Mouse (Mus musculus): ENCODE measurements around the gene Snx21.

Gene Snx21

GRCm38 (mm10) chr2:164771123-164771522 is 14.5 kb upstream of the Snx21 start:
- no peak for DNase-seq

- DNase-seq, result no peak
Measured at GRCm38 (mm10) chr2:164773229-164773988, 12.2 kb upstream of the Snx21 start.

GRCm38 (mm10) chr2:164773989-164774364 is 11.6 kb upstream of the Snx21 start:
- no peak for DNase-seq

- DNase-seq, result no peak
Measured at GRCm38 (mm10) chr2:164776130-164776529, 9.5 kb upstream of the Snx21 start.

- no peak for DNase-seq
Measured at GRCm38 (mm10) chr2:164776801-164777200, 8.8 kb upstream of the Snx21 start.

- no peak for DNase-seq
Measured at GRCm38 (mm10) chr2:164777246-164778014, 8.2 kb upstream of the Snx21 start.

- DNase-seq, result no peak
Measured at GRCm38 (mm10) chr2:164778015-164778287, 7.7 kb upstream of the Snx21 start.

- DNase-seq, result peak; percentile 40 to 59
Measured at GRCm38 (mm10) chr2:164778809-164779208, 6.8 kb upstream of the Snx21 start.

- no peak for DNase-seq
Measured at GRCm38 (mm10) chr2:164779481-164780086, 6.0 kb upstream of the Snx21 start, which contains the start of gene Tnnc2. Gene Tnnc2, minus strand, starts transcription at chr2:164779967.

- no peak for DNase-seq
Measured at GRCm38 (mm10) chr2:164781876-164782275, 3.7 kb upstream of the Snx21 start.

GRCm38 (mm10) chr2:164783926-164784581 is 1.6 kb upstream of the Snx21 start:
- no peak for DNase-seq

GRCm38 (mm10) chr2:164784869-164785420 is 678 bp upstream of the Snx21 start:
- no peak for DNase-seq

- DNase-seq, result peak in 1 of 2 experiments; percentile 45
Measured at GRCm38 (mm10) chr2:164786388-164786885, 814 bp downstream of the Snx21 start.

- DNase-seq, result no peak
Measured at GRCm38 (mm10) chr2:164787032-164787431, 1.4 kb downstream of the Snx21 start.

- no peak for DNase-seq
Measured at GRCm38 (mm10) chr2:164787779-164788178, 2.2 kb downstream of the Snx21 start.

- DNase-seq, result no peak
Measured at GRCm38 (mm10) chr2:164788411-164788810, 2.8 kb downstream of the Snx21 start.

GRCm38 (mm10) chr2:164790451-164790850 is 4.8 kb downstream of the Snx21 start:
- no peak for DNase-seq

GRCm38 (mm10) chr2:164791841-164792261 is 6.2 kb downstream of the Snx21 start:
- peak; percentile 69 for DNase-seq

- DNase-seq, result peak in 1 of 2 experiments; percentile 12
Measured at GRCm38 (mm10) chr2:164792400-164793190, 7.0 kb downstream of the Snx21 start.

- DNase-seq, result peak; percentile 78 to 85
Measured at GRCm38 (mm10) chr2:164793236-164793635, 7.6 kb downstream of the Snx21 start.

- DNase-seq, result no peak
Measured at GRCm38 (mm10) chr2:164793772-164794171, 8.1 kb downstream of the Snx21 start.

GRCm38 (mm10) chr2:164794293-164794692 is 8.7 kb downstream of the Snx21 start:
- peak; percentile 85 to 94 for DNase-seq
